Mouse (Mus musculus): Measurements from ENCODE around the gene Rnf6. TPM values are rescaled to one million over a fixed set of nuclear protein-coding genes. Genes with fewer than 3 reads are reported as not detected.
A peak's percentile ranks its signal among the peaks of the same experiment; 100 is the strongest.
"Not testable (repeated sequence)": the region's sequence is repeated elsewhere in the genome, so short reads cannot be mapped to it uniquely, and the experiment has no call there.

The Rnf6 gene
- total RNA-seq, 4 experiments from 2014 or later, result 48.8 to 67.7 (median 62.8) TPM

- DNase-seq, result peak; percentile 91
Observed at GRCm38 (mm10) chr5:146230864-146231654, 9.7 kb upstream of the Rnf6 start, which contains the start of gene Cdk8. Gene Cdk8 (plus strand): TSS chr5:146231230.

GRCm38 (mm10) chr5:146229869-146230650, 8.7 kb upstream of the Rnf6 start:
- DNase-seq, result no peak

- DNase-seq, result no peak
Observed at GRCm38 (mm10) chr5:146227496-146227895, 6.1 kb upstream of the Rnf6 start.

- DNase-seq, result no peak
Observed at GRCm38 (mm10) chr5:146223786-146224185, 2.4 kb upstream of the Rnf6 start.

- DNase-seq, result no peak
Observed at GRCm38 (mm10) chr5:146221722-146222121, 367 bp upstream of the Rnf6 start.

GRCm38 (mm10) chr5:146220501-146220878, 865 bp downstream of the Rnf6 start:
- DNase-seq, result no peak

- DNase-seq, result no peak
Observed at GRCm38 (mm10) chr5:146205537-146205936, 15.8 kb downstream of the Rnf6 start.

GRCm38 (mm10) chr5:146203921-146204320, 17.4 kb downstream of the Rnf6 start:
- no peak for DNase-seq

GRCm38 (mm10) chr5:146200580-146200979, 20.8 kb downstream of the Rnf6 start:
- DNase-seq, result no peak

- no peak for DNase-seq
Observed at GRCm38 (mm10) chr5:146199540-146199939, 21.8 kb downstream of the Rnf6 start.

GRCm38 (mm10) chr5:146199073-146199472, 22.3 kb downstream of the Rnf6 start:
- no peak for DNase-seq

- DNase-seq, result no peak
Observed at GRCm38 (mm10) chr5:146193360-146193759, 28.0 kb downstream of the Rnf6 start.

GRCm38 (mm10) chr5:146190501-146191269, 30.7 kb downstream of the Rnf6 start:
- DNase-seq, result no peak

GRCm38 (mm10) chr5:146190093-146190492, 31.3 kb downstream of the Rnf6 start:
- DNase-seq, result no peak

- DNase-seq, result no peak
Observed at GRCm38 (mm10) chr5:146188712-146189111, 32.6 kb downstream of the Rnf6 start.

- DNase-seq, result no peak
Observed at GRCm38 (mm10) chr5:146188144-146188543, 33.2 kb downstream of the Rnf6 start.

- DNase-seq, result peak; percentile 31
Observed at GRCm38 (mm10) chr5:146187441-146187840, 33.9 kb downstream of the Rnf6 start.

- DNase-seq, result not testable (repeated sequence)
Observed at GRCm38 (mm10) chr5:146185204-146185603, 36.2 kb downstream of the Rnf6 start, which contains the start of gene 1700001J03Rik. Gene 1700001J03Rik (minus strand): TSS chr5:146185304.

- peak; percentile 10 for DNase-seq
Observed at GRCm38 (mm10) chr5:146172744-146173143, 48.6 kb downstream of the Rnf6 start.

GRCm38 (mm10) chr5:146170621-146171020, 50.7 kb downstream of the Rnf6 start, which contains the start of gene Gm6309:
Gene Gm6309 (minus strand): TSS chr5:146170721.
- not testable (repeated sequence) for DNase-seq

GRCm38 (mm10) chr5:146160439-146160838, 60.9 kb downstream of the Rnf6 start, which contains the start of gene Gm5565:
Gene Gm5565 (minus strand): TSS chr5:146160539.
- DNase-seq, result not testable (repeated sequence)
